Comparison of ENCODE assay signal across 8 mouse cellular contexts in genomic region chr5:18043022-18043421, GRCm38 (mm10).
A peak's percentile ranks its signal among the peaks of the same experiment; 100 is the strongest.
DNase-seq lines count a peak whose midpoint lies in the region; ATAC-seq and TF ChIP-seq lines count a peak whose summit lies in the region.

No protein-coding gene starts in this region.

- no peak for ATAC-seq in hindbrain, embryonic 12.5 days (ENCODE audit: low FRiP score)
- ATAC-seq in erythroblast, adult 5-6 weeks (replicated peaks; ENCODE audit: low FRiP score, poor library complexity, severe bottlenecking) = peak; percentile 84
- no peak for ATAC-seq in hindbrain, embryonic 14.5 days (ENCODE audit: low FRiP score)
- no peak for ATAC-seq in midbrain, postnatal 0 days (ENCODE audit: low FRiP score)
- no peak for ATAC-seq in stomach, postnatal 0 days (ENCODE audit: low FRiP score, low TSS enrichment)

- H3K4me2 ChIP-seq in hindbrain, embryonic 12.5 days (replicated peaks) = no peak overlapping the region
- no peak overlapping the region for H3K4me2 ChIP-seq in hindbrain, embryonic 14.5 days (replicated peaks)
- H3K4me2 ChIP-seq in midbrain, postnatal 0 days (ENCODE audit: low read depth, low read length, poor library complexity, severe bottlenecking) = no peak overlapping the region
- no peak overlapping the region for H3K4me2 ChIP-seq in stomach, postnatal 0 days (replicated peaks; ENCODE audit: low read depth)

- no peaks in the 10 kb centered on the region for H3K4me1 ChIP-seq in hindbrain, embryonic 10.5 days (replicated peaks)
- H3K4me1 ChIP-seq in hindbrain, embryonic 12.5 days = no peaks in the 10 kb centered on the region
- H3K4me1 ChIP-seq in hindbrain, embryonic 14.5 days (replicated peaks; ENCODE audit: control insufficient read depth, insufficient read depth, low read length) = no peaks in the 10 kb centered on the region
- no peaks in the 10 kb centered on the region for H3K4me1 ChIP-seq in midbrain, postnatal 0 days (ENCODE audit: insufficient read depth, low read length)
- no peaks in the 10 kb centered on the region for H3K4me1 ChIP-seq in stomach, postnatal 0 days (replicated peaks; ENCODE audit: control insufficient read depth, insufficient read depth)

- H3K9ac ChIP-seq in hindbrain, embryonic 12.5 days = no peak overlapping the region
- no peak overlapping the region for H3K9ac ChIP-seq in hindbrain, embryonic 14.5 days
- no peak overlapping the region for H3K9ac ChIP-seq in midbrain, postnatal 0 days (replicated peaks; ENCODE audit: low read length, poor library complexity, severe bottlenecking)
- H3K9ac ChIP-seq in stomach, postnatal 0 days (ENCODE audit: low read length) = no peak overlapping the region

- intact Hi-C loops in left cerebral cortex, postnatal 10 days (cut with DNase I) = loop anchor here (10.0 kb wide), 1 partner anchor 228 kb away; no protein-coding TSS in a partner anchor

- no peak overlapping the region for H3K4me3 ChIP-seq in hindbrain, embryonic 10.5 days
- H3K4me3 ChIP-seq in hindbrain, embryonic 12.5 days = no peak overlapping the region
- H3K4me3 ChIP-seq in hindbrain, embryonic 14.5 days (replicated peaks; ENCODE audit: low read length) = no peak overlapping the region
- no peak overlapping the region for H3K4me3 ChIP-seq in midbrain, postnatal 0 days (ENCODE audit: low read depth, low read length)
- H3K4me3 ChIP-seq in stomach, postnatal 0 days (ENCODE audit: low read depth, low read length) = no peak overlapping the region

- TF ChIP-seq EP300 in stomach, postnatal 0 days (optimal IDR thresholded peaks at IDR 0.05) = no peak

- TF ChIP-seq CTCF in midbrain, postnatal 0 days (IDR thresholded peaks at IDR 0.05) = peak; percentile 74
- TF ChIP-seq CTCF in stomach, postnatal 0 days (IDR thresholded peaks at IDR 0.05; ENCODE audit: low read depth) = peak; percentile 92

- peak; percentile 66 for DNase-seq in hindbrain, embryonic 10.5 days (ENCODE audit: low spot score)
- peak; percentile 83 for DNase-seq in adrenal gland, postnatal 14 days
- DNase-seq in hindbrain, embryonic 14.5 days (ENCODE audit: low spot score) = peak; percentile 80
- DNase-seq in left cerebral cortex, postnatal 10 days (ENCODE audit: extremely low spot score in 1 of 2, low spot score in 2 of 2) = peak; percentile 5 to 57
- peak; percentile 58 for DNase-seq in midbrain, postnatal 0 days (ENCODE audit: low spot score)
- peak; percentile 82 for DNase-seq in stomach, postnatal 0 days (ENCODE audit: low spot score)

- no peak overlapping the region for H3K27ac ChIP-seq in hindbrain, embryonic 10.5 days
- no peak overlapping the region for H3K27ac ChIP-seq in hindbrain, embryonic 12.5 days
- H3K27ac ChIP-seq in hindbrain, embryonic 14.5 days = no peak overlapping the region
- H3K27ac ChIP-seq in midbrain, postnatal 0 days (ENCODE audit: low read depth, low read length) = no peak overlapping the region
- no peak overlapping the region for H3K27ac ChIP-seq in stomach, postnatal 0 days (replicated peaks)

- H3K36me3 ChIP-seq in hindbrain, embryonic 10.5 days = no peaks in the 10 kb centered on the region
- no peaks in the 10 kb centered on the region for H3K36me3 ChIP-seq in hindbrain, embryonic 12.5 days
- no peaks in the 10 kb centered on the region for H3K36me3 ChIP-seq in hindbrain, embryonic 14.5 days (replicated peaks; ENCODE audit: control insufficient read depth, insufficient read depth)
- H3K36me3 ChIP-seq in midbrain, postnatal 0 days (ENCODE audit: insufficient read depth, low read length) = no peaks in the 10 kb centered on the region
- H3K36me3 ChIP-seq in stomach, postnatal 0 days (ENCODE audit: control insufficient read depth, insufficient read depth, low read length) = no peaks in the 10 kb centered on the region

- H3K9me3 ChIP-seq in hindbrain, embryonic 10.5 days = no peaks in the 10 kb centered on the region
- no peaks in the 10 kb centered on the region for H3K9me3 ChIP-seq in hindbrain, embryonic 12.5 days (replicated peaks)
- H3K9me3 ChIP-seq in hindbrain, embryonic 14.5 days (ENCODE audit: control insufficient read depth, low read length) = no peaks in the 10 kb centered on the region
- H3K9me3 ChIP-seq in midbrain, postnatal 0 days (ENCODE audit: low read length) = no peaks in the 10 kb centered on the region
- H3K9me3 ChIP-seq in stomach, postnatal 0 days (ENCODE audit: control insufficient read depth, low read length) = no peaks in the 10 kb centered on the region

- H3K27me3 ChIP-seq in hindbrain, embryonic 10.5 days (ENCODE audit: insufficient read depth, poor library complexity, severe bottlenecking) = no peaks in the 10 kb centered on the region
- H3K27me3 ChIP-seq in hindbrain, embryonic 12.5 days = no peaks in the 10 kb centered on the region
- no peaks in the 10 kb centered on the region for H3K27me3 ChIP-seq in hindbrain, embryonic 14.5 days (ENCODE audit: control insufficient read depth, insufficient read depth, low read length)
- no peaks in the 10 kb centered on the region for H3K27me3 ChIP-seq in midbrain, postnatal 0 days (ENCODE audit: insufficient read depth, low read length)
- no peaks in the 10 kb centered on the region for H3K27me3 ChIP-seq in stomach, postnatal 0 days (ENCODE audit: control insufficient read depth, insufficient read depth, low read length)

- WGBS in hindbrain, embryonic 10.5 days = 6% methylated on average over 2 of the region's 2 CpGs
- WGBS in hindbrain, embryonic 12.5 days = 5% methylated on average over 2 of the region's 2 CpGs
- WGBS in hindbrain, embryonic 14.5 days = 6% methylated on average over 2 of the region's 2 CpGs
- WGBS in midbrain, postnatal 0 days = 5% methylated on average over 2 of the region's 2 CpGs
- 7% methylated on average over 2 of the region's 2 CpGs for WGBS in stomach, postnatal 0 days

Comparison
In these comparisons a context has a peak if more than half of its experiments do, and no peak if none do; other contexts are left out.
1. DNase-seq: peak in every context shown above with its lines; median percentile 83 in adrenal gland, postnatal 14 days; 82 in stomach, postnatal 0 days; 80 in hindbrain, embryonic 14.5 days; 66 in hindbrain, embryonic 10.5 days; 58 in midbrain, postnatal 0 days; 31 in left cerebral cortex, postnatal 10 days.